Mouse (Mus musculus): ENCODE measurements around the gene Cacna2d3.

Gene Cacna2d3

GRCm38 (mm10) chr14:29267233-29267874 is 454.3 kb downstream of the Cacna2d3 start:
- no peak for DNase-seq (ENCODE audit: low read depth, low spot score)

- DNase-seq (ENCODE audit: low read depth, low spot score): no peak
Measured at GRCm38 (mm10) chr14:29260621-29261020, 461.0 kb downstream of the Cacna2d3 start.

- DNase-seq (ENCODE audit: low read depth, low spot score): no peak
Measured at GRCm38 (mm10) chr14:29243516-29243915, 478.1 kb downstream of the Cacna2d3 start.

GRCm38 (mm10) chr14:29238446-29238845 is 483.2 kb downstream of the Cacna2d3 start:
- DNase-seq (ENCODE audit: low read depth, low spot score): no peak

- DNase-seq (ENCODE audit: low read depth, low spot score): no peak
Measured at GRCm38 (mm10) chr14:29228976-29229716, 492.5 kb downstream of the Cacna2d3 start.

GRCm38 (mm10) chr14:29228471-29228870 is 493.2 kb downstream of the Cacna2d3 start:
- no peak for DNase-seq (ENCODE audit: low read depth, low spot score)

GRCm38 (mm10) chr14:29227959-29228358 is 493.7 kb downstream of the Cacna2d3 start:
- DNase-seq (ENCODE audit: low read depth, low spot score): no peak

GRCm38 (mm10) chr14:29225754-29226365 is 495.8 kb downstream of the Cacna2d3 start:
- no peak for DNase-seq (ENCODE audit: low read depth, low spot score)

GRCm38 (mm10) chr14:29223012-29223411 is 498.7 kb downstream of the Cacna2d3 start:
- no peak for DNase-seq (ENCODE audit: low read depth, low spot score)

- DNase-seq (ENCODE audit: low read depth, low spot score): no peak
Measured at GRCm38 (mm10) chr14:29222191-29222882, 499.3 kb downstream of the Cacna2d3 start.

- DNase-seq (ENCODE audit: low read depth, low spot score): no peak
Measured at GRCm38 (mm10) chr14:29216106-29216505, 505.6 kb downstream of the Cacna2d3 start.

- DNase-seq (ENCODE audit: low read depth, low spot score): no peak
Measured at GRCm38 (mm10) chr14:29204967-29205268, 516.7 kb downstream of the Cacna2d3 start.

GRCm38 (mm10) chr14:29204236-29204966 is 517.3 kb downstream of the Cacna2d3 start:
- no peak for DNase-seq (ENCODE audit: low read depth, low spot score)

- no peak for DNase-seq (ENCODE audit: low read depth, low spot score)
Measured at GRCm38 (mm10) chr14:29196171-29196570, 525.5 kb downstream of the Cacna2d3 start.

- DNase-seq (ENCODE audit: low read depth, low spot score): no peak
Measured at GRCm38 (mm10) chr14:29191426-29191825, 530.2 kb downstream of the Cacna2d3 start.

GRCm38 (mm10) chr14:29183730-29184129 is 537.9 kb downstream of the Cacna2d3 start:
- DNase-seq (ENCODE audit: low read depth, low spot score): no peak

GRCm38 (mm10) chr14:29179397-29179888 is 542.2 kb downstream of the Cacna2d3 start:
- DNase-seq (ENCODE audit: low read depth, low spot score): no peak

- DNase-seq (ENCODE audit: low read depth, low spot score): no peak
Measured at GRCm38 (mm10) chr14:29178695-29179396, 542.8 kb downstream of the Cacna2d3 start.

- DNase-seq (ENCODE audit: low read depth, low spot score): no peak
Measured at GRCm38 (mm10) chr14:29174762-29175161, 546.9 kb downstream of the Cacna2d3 start.

- DNase-seq (ENCODE audit: low read depth, low spot score): no peak
Measured at GRCm38 (mm10) chr14:29172207-29172606, 549.5 kb downstream of the Cacna2d3 start.

GRCm38 (mm10) chr14:29164653-29165030 is 557.0 kb downstream of the Cacna2d3 start:
- no peak for DNase-seq (ENCODE audit: low read depth, low spot score)

Data from CD4-positive helper T cell, adult 2 months (primary cell).